Comparison of ENCODE assay signal across 10 mouse cellular contexts in genomic region chr2:14851383-14851782, GRCm38 (mm10).
DNase-seq lines count a peak whose midpoint lies in the region; ATAC-seq and TF ChIP-seq lines count a peak whose summit lies in the region.
"Had no signal": no experiment of that assay in that cellular context is flagged by ENCODE, and none has a peak within 500 bp of the region (broad histone marks: within the 10 kb centered on the region; RNA-seq: fewer than 3 reads in every experiment).

No protein-coding gene starts in this region.

- H3K4me1 ChIP-seq in stomach, postnatal 0 days (replicated peaks; ENCODE audit: control insufficient read depth, insufficient read depth) = no peaks in the 10 kb centered on the region
- no peaks in the 10 kb centered on the region for H3K4me1 ChIP-seq in midbrain, embryonic 14.5 days (ENCODE audit: control insufficient read depth, insufficient read depth, low read length)
- H3K4me1 ChIP-seq in limb, embryonic 10.5 days = no peaks in the 10 kb centered on the region
- H3K4me1 ChIP-seq: stomach, embryonic 15.5 days had no signal

- no peak for DNase-seq in layer of hippocampus, adult 2 months (ENCODE audit: low spot score in 2 of 2)
- DNase-seq in layer of hippocampus, adult 11-12 months (ENCODE audit: low spot score) = no peak
- DNase-seq in T-cell, adult 2 months (ENCODE audit: low spot score) = peak; percentile 1
- peak; percentile 14 for DNase-seq in kidney, postnatal 10 days
- DNase-seq in stomach, postnatal 0 days (ENCODE audit: low spot score) = no peak
- DNase-seq in midbrain, embryonic 14.5 days = no peak
- DNase-seq in limb, embryonic 10.5 days (ENCODE audit: low spot score) = no peak
- no peak for DNase-seq in urinary bladder, postnatal 4 days (ENCODE audit: low spot score in 2 of 2)
- DNase-seq: adrenal gland, postnatal 25 days had no signal

- no peak for TF ChIP-seq EP300 in stomach, postnatal 0 days (optimal IDR thresholded peaks at IDR 0.05)

- H3K36me3 ChIP-seq in stomach, postnatal 0 days (ENCODE audit: control insufficient read depth, insufficient read depth, low read length) = no peaks in the 10 kb centered on the region
- no peaks in the 10 kb centered on the region for H3K36me3 ChIP-seq in midbrain, embryonic 14.5 days (ENCODE audit: control insufficient read depth, insufficient read depth, low read length)
- no peaks in the 10 kb centered on the region for H3K36me3 ChIP-seq in limb, embryonic 10.5 days
- H3K36me3 ChIP-seq: stomach, embryonic 15.5 days had no signal

- TF ChIP-seq CTCF in layer of hippocampus, adult 2 months (conservative IDR thresholded peaks at IDR 0.05) = peak; percentile 63
- TF ChIP-seq CTCF in stomach, postnatal 0 days (IDR thresholded peaks at IDR 0.05; ENCODE audit: low read depth) = peak; percentile 57

- no peaks in the 10 kb centered on the region for H3K9me3 ChIP-seq in stomach, postnatal 0 days (ENCODE audit: control insufficient read depth, low read length)
- H3K9me3 ChIP-seq in midbrain, embryonic 14.5 days (ENCODE audit: control insufficient read depth, low read length) = no peaks in the 10 kb centered on the region
- H3K9me3 ChIP-seq in limb, embryonic 10.5 days (replicated peaks) = no peaks in the 10 kb centered on the region
- H3K9me3 ChIP-seq: stomach, embryonic 15.5 days had no signal

- no peak for ATAC-seq in stomach, postnatal 0 days (ENCODE audit: low FRiP score, low TSS enrichment)
- ATAC-seq in midbrain, embryonic 14.5 days (ENCODE audit: low FRiP score, low TSS enrichment) = no peak

- H3K27me3 ChIP-seq in stomach, postnatal 0 days (ENCODE audit: control insufficient read depth, insufficient read depth, low read length) = no peaks in the 10 kb centered on the region
- H3K27me3 ChIP-seq in midbrain, embryonic 14.5 days (ENCODE audit: control insufficient read depth, insufficient read depth, low read length) = no peaks in the 10 kb centered on the region
- H3K27me3 ChIP-seq in limb, embryonic 10.5 days (ENCODE audit: low read depth, poor library complexity, severe bottlenecking) = no peaks in the 10 kb centered on the region
- H3K27me3 ChIP-seq: stomach, embryonic 15.5 days had no signal

- H3K4me3 ChIP-seq in layer of hippocampus, adult 2 months = no peak overlapping the region
- H3K4me3 ChIP-seq in stomach, postnatal 0 days (ENCODE audit: low read depth, low read length) = no peak overlapping the region
- no peak overlapping the region for H3K4me3 ChIP-seq in midbrain, embryonic 14.5 days (replicated peaks; ENCODE audit: low read depth, low read length)
- no peak overlapping the region for H3K4me3 ChIP-seq in limb, embryonic 10.5 days
- H3K4me3 ChIP-seq: stomach, embryonic 15.5 days had no signal

- 87% methylated on average over 1 of the region's 1 CpGs for WGBS in stomach, postnatal 0 days
- WGBS in midbrain, embryonic 14.5 days = 85% methylated on average over 1 of the region's 1 CpGs
- 88% methylated on average over 1 of the region's 1 CpGs for WGBS in limb, embryonic 10.5 days

- H3K9ac ChIP-seq in stomach, postnatal 0 days (ENCODE audit: low read length) = no peak overlapping the region
- H3K9ac ChIP-seq in midbrain, embryonic 14.5 days (replicated peaks; ENCODE audit: low read length) = no peak overlapping the region
- H3K9ac ChIP-seq: stomach, embryonic 15.5 days had no signal

- H3K4me2 ChIP-seq in stomach, postnatal 0 days (replicated peaks; ENCODE audit: low read depth) = no peak overlapping the region
- H3K4me2 ChIP-seq in midbrain, embryonic 14.5 days (ENCODE audit: low read length) = no peak overlapping the region
- H3K4me2 ChIP-seq: stomach, embryonic 15.5 days had no signal

- H3K27ac ChIP-seq in layer of hippocampus, adult 2 months = no peak overlapping the region
- H3K27ac ChIP-seq in stomach, postnatal 0 days (replicated peaks) = no peak overlapping the region
- H3K27ac ChIP-seq in midbrain, embryonic 14.5 days (replicated peaks; ENCODE audit: low read depth, low read length) = no peak overlapping the region
- no peak overlapping the region for H3K27ac ChIP-seq in limb, embryonic 10.5 days
- H3K27ac ChIP-seq: stomach, embryonic 15.5 days had no signal

Comparison
In these comparisons a context has a peak if more than half of its experiments do, and no peak if none do; other contexts are left out.
1. DNase-seq: peak in T-cell, adult 2 months (single experiment) and kidney, postnatal 10 days (single experiment); none in layer of hippocampus, adult 2 months (0 of 2), layer of hippocampus, adult 11-12 months (single experiment), stomach, postnatal 0 days (single experiment), midbrain, embryonic 14.5 days (single experiment), limb, embryonic 10.5 days (single experiment) and urinary bladder, postnatal 4 days (0 of 2).